Mouse (Mus musculus) kidney, embryonic 16.5 days (tissue): ENCODE data around the gene Phf13. TPM values are rescaled to one million over a fixed set of nuclear protein-coding genes. Genes with fewer than 3 reads are reported as not detected.

ENCODE experiments used
- ATAC-seq: fragments of 200-750 bp; cut with Nextera tagmentation; 2 replicates; pipeline ENCODE4 v1.8.0; 2017; ENCODE audit warnings: moderate TSS enrichment; ENCODE audit not compliant: low FRiP score, low TSS enrichment
- H3K27ac ChIP-seq: fragments of 300-500 bp; sonication (generic); 2 replicates; pipeline ENCODE4 v1.5.1; 2014; ENCODE audit warnings: low read length
- H3K27me3 ChIP-seq: fragments of 300-500 bp; sonication (generic); 2 replicates; pipeline ENCODE4 v1.6.1; 2014; ENCODE audit warnings: low read length, control low read depth, mixed read lengths; ENCODE audit not compliant: insufficient read depth
- H3K36me3 ChIP-seq: fragments of 300-500 bp; sonication (generic); 2 replicates; pipeline ENCODE4 v1.6.1; 2014; ENCODE audit warnings: low read length, control low read depth, mixed read lengths; ENCODE audit not compliant: insufficient read depth
- H3K4me1 ChIP-seq: fragments of 300-500 bp; sonication (generic); 2 replicates; pipeline ENCODE4 v1.6.1; 2014; ENCODE audit warnings: low read length, control low read depth, mixed read lengths; ENCODE audit not compliant: insufficient read depth
- H3K4me2 ChIP-seq: fragments of 300-500 bp; sonication (generic); replicated peaks from 2 replicates; pipeline ENCODE4 v1.6.1; 2014; ENCODE audit warnings: low read depth, low read length
- H3K4me3 ChIP-seq: fragments of 300-500 bp; sonication (generic); 2 replicates; pipeline ENCODE4 v1.5.1; 2014; ENCODE audit warnings: mild to moderate bottlenecking, low read length
- H3K9ac ChIP-seq: fragments of 300-500 bp; sonication (generic); replicated peaks from 2 replicates; pipeline ENCODE4 v1.6.1; 2014; ENCODE audit warnings: low read length
- H3K9me3 ChIP-seq: fragments of 300-500 bp; sonication (generic); 2 replicates; pipeline ENCODE4 v1.6.1; 2016; ENCODE audit warnings: low read length, control low read depth
- WGBS: fragments of 180-500 bp; shearing (Covaris S2); extraction: QIAGEN DNeasy Blood & Tissue Kit; methylation state at CpG from one replicate; pipeline ENCODE4 v1.1.7; 2014; 5-methylcytosine and 5-hydroxymethylcytosine counted together
- polyA plus RNA-seq: library from polyadenylated mRNA; unstranded; fragments of >200 nt; fragmentation: Nextera tagmentation; extraction: Ambion mirVana; gene quantifications from 2 replicates; pipeline ENCODE4 v1.2.1, GENCODE M21; 2015

The Phf13 gene
- polyA plus RNA-seq, 1 experiment from 2014 or later, result 31.2 TPM

GRCm38 (mm10) chr4:152007481-152008147 lies 11.6 kb upstream of the Phf13 start:
- peak overlapping the region; percentile 99 for H3K4me2 ChIP-seq

GRCm38 (mm10) chr4:152006812-152007211 lies 10.8 kb upstream of the Phf13 start:
- ATAC-seq, result no peak
- H3K9ac ChIP-seq, result no peak overlapping the region
- no peak overlapping the region for H3K4me3 ChIP-seq
- 48% methylated on average over 3 of the region's 3 CpGs for WGBS
- H3K36me3 ChIP-seq, result no peaks in the 10 kb centered on the region
- H3K27ac ChIP-seq, result 0 out of 2 replicates have a peak overlapping the region, but pooled peaks have one; percentile 92
- H3K9me3 ChIP-seq, result no peaks in the 10 kb centered on the region
- H3K4me2 ChIP-seq, result no peak overlapping the region
- H3K27me3 ChIP-seq, result no peaks in the 10 kb centered on the region
- H3K4me1 ChIP-seq, result peaks cover 31% of the 10 kb centered on the region

More at GRCm38 (mm10) chr4:152007481-152008147, 11.6 kb upstream of the Phf13 start:
- Histone ChIP-seq H3K9me3 (no peaks in the 10 kb centered on the region), H3K4me1 (peaks cover 31% of the 10 kb centered on the region), H3K9ac (peak overlapping the region; percentile 83), H3K27ac (peak overlapping the region; percentile 92), H3K36me3 (peaks cover 3% of the 10 kb centered on the region; the same call in 1 of the 2 replicates), H3K4me3 (peak overlapping the region; percentile 83), H3K27me3 (no peaks in the 10 kb centered on the region)
- WGBS, result 8% methylated on average over 8 of the region's 8 CpGs
- peak; percentile 25; the same call in 1 of the 2 replicates for ATAC-seq

DNA sequence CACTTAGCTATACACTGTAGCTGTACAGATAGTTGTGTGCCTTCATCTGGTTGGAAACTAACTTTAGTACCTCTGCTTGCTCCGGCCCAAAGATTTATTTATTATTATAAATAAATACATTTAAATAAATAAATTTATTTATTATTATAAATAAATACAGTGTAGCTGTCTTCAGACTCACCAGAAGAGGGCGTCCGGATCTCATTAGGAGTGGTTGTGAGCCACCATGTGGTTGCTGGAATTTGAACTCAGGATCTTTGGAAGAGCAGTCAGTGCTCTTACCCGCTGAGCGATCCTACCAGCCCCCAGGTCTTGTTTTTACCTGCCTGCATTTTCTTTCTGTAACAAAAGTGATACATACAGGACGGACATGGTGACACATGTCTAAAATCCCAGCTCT lies 10.1 kb upstream of the Phf13 start:
- no peak overlapping the region for H3K4me3 ChIP-seq
- no peaks in the 10 kb centered on the region for H3K9me3 ChIP-seq
- no peak overlapping the region for H3K9ac ChIP-seq
- peaks cover 28% of the 10 kb centered on the region for H3K4me1 ChIP-seq
- no peaks in the 10 kb centered on the region for H3K27me3 ChIP-seq
- no peak overlapping the region for H3K4me2 ChIP-seq
- H3K36me3 ChIP-seq, result no peaks in the 10 kb centered on the region
- 82% methylated on average over 6 of the region's 6 CpGs for WGBS
- ATAC-seq, result no peak
- no peak overlapping the region for H3K27ac ChIP-seq

- ATAC-seq, result no peak
- no peak overlapping the region for H3K4me3 ChIP-seq
- no peaks in the 10 kb centered on the region for H3K27me3 ChIP-seq
- H3K4me1 ChIP-seq, result peaks cover 14% of the 10 kb centered on the region
- no peak overlapping the region for H3K9ac ChIP-seq
- H3K9me3 ChIP-seq, result no peaks in the 10 kb centered on the region
- no peaks in the 10 kb centered on the region for H3K36me3 ChIP-seq
- H3K27ac ChIP-seq, result no peak overlapping the region
- WGBS, result 88% methylated on average over 3 of the region's 3 CpGs
- no peak overlapping the region for H3K4me2 ChIP-seq
Observed at GRCm38 (mm10) chr4:152002063-152002462, 6.0 kb upstream of the Phf13 start.

GRCm38 (mm10) chr4:152001335-152001734 lies 5.3 kb upstream of the Phf13 start:
- Histone ChIP-seq H3K9ac (no peak overlapping the region), H3K4me2 (no peak overlapping the region), H3K27me3 (no peaks in the 10 kb centered on the region), H3K4me3 (no peak overlapping the region), H3K27ac (no peak overlapping the region), H3K9me3 (no peaks in the 10 kb centered on the region), H3K36me3 (no peaks in the 10 kb centered on the region), H3K4me1 (peaks cover 14% of the 10 kb centered on the region)
- no peak for ATAC-seq
- WGBS, result 67% methylated on average over 4 of the region's 4 CpGs

DNA sequence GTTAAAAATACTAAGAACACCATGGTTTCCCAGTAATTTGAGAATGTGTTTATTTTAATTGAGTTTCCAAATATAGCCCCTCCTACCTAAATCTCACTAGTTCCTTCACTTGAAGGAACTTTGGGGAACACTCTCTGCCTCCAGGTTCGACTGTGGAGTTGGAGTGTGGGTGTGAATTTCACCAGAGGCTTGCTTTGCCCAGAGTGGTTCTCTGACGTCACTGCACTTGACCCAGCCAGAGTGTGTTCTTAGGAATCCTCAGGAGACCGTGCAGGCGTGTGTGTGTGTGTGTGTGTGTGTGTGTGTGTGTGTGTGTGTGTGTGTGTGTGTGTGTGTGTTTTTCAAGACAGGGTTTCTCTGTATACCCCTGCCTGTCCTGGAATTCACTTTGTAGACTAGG lies 4.8 kb upstream of the Phf13 start:
- Histone ChIP-seq H3K27me3 (no peaks in the 10 kb centered on the region), H3K36me3 (no peaks in the 10 kb centered on the region), H3K4me1 (peaks cover 14% of the 10 kb centered on the region), H3K9me3 (no peaks in the 10 kb centered on the region), H3K4me2 (no peak overlapping the region), H3K9ac (no peak overlapping the region), H3K27ac (no peak overlapping the region), H3K4me3 (no peak overlapping the region)
- no peak for ATAC-seq
- 24% methylated on average over 4 of the region's 4 CpGs for WGBS

DNA sequence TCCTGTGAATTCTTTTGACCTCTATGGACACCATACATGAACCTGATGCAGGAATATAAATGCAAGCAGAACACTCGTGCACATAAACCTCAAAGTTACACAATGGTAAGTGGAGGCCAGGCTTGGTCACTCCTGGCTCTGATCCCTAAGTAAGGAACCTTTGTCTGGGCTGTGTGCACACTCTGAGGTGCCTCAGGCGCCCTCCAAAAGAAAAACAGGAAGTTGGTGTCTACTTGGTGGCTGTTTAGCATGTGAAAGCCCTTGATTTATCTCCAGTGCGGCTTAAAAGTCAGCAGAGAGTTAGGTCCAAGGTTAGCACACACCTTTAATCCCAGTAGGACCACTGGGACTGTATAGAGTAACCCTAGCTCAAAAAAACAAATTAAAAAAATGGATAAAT lies 3.4 kb upstream of the Phf13 start:
- Histone ChIP-seq H3K9ac (no peak overlapping the region), H3K27ac (no peak overlapping the region), H3K27me3 (no peaks in the 10 kb centered on the region), H3K36me3 (no peaks in the 10 kb centered on the region), H3K9me3 (no peaks in the 10 kb centered on the region), H3K4me2 (no peak overlapping the region), H3K4me1 (peaks cover 16% of the 10 kb centered on the region), H3K4me3 (no peak overlapping the region)
- 56% methylated on average over 3 of the region's 3 CpGs for WGBS
- no peak for ATAC-seq

- Histone ChIP-seq H3K36me3 (peaks cover 2% of the 10 kb centered on the region; the same call in 1 of the 2 replicates), H3K9ac (peak overlapping the region; percentile 84), H3K4me3 (no peak overlapping the region), H3K4me1 (peaks cover 31% of the 10 kb centered on the region), H3K27ac (no peak overlapping the region), H3K4me2 (peak overlapping the region; percentile 70), H3K9me3 (no peaks in the 10 kb centered on the region), H3K27me3 (no peaks in the 10 kb centered on the region)
- ATAC-seq, result no peak
- WGBS, result 72% methylated on average over 3 of the region's 3 CpGs
Observed at GRCm38 (mm10) chr4:151997701-151998100, 1.6 kb upstream of the Phf13 start.

GRCm38 (mm10) chr4:151996951-151997222 lies 829 bp upstream of the Phf13 start:
- Histone ChIP-seq H3K4me1 (peaks cover 31% of the 10 kb centered on the region), H3K9ac (peak overlapping the region; percentile 84), H3K27me3 (no peaks in the 10 kb centered on the region), H3K4me3 (peak overlapping the region; percentile 92), H3K9me3 (no peaks in the 10 kb centered on the region), H3K4me2 (peak overlapping the region; percentile 70), H3K36me3 (peaks cover 11% of the 10 kb centered on the region), H3K27ac (peak overlapping the region; percentile 92)
- no peak for ATAC-seq
- WGBS, result 4% methylated on average over 13 of the region's 13 CpGs

GRCm38 (mm10) chr4:151995371-151996172 lies 486 bp downstream of the Phf13 start:
- Histone ChIP-seq H3K4me1 (peaks cover 29% of the 10 kb centered on the region), H3K4me3 (peak overlapping the region; percentile 92), H3K27ac (peak overlapping the region; percentile 87), H3K27me3 (no peaks in the 10 kb centered on the region), H3K9me3 (no peaks in the 10 kb centered on the region), H3K4me2 (peak overlapping the region; percentile 92), H3K36me3 (peaks cover 22% of the 10 kb centered on the region), H3K9ac (peak overlapping the region; percentile 96)
- under 1% methylated on average over 29 of the region's 111 CpGs for WGBS
- peak; percentile 57 for ATAC-seq
